Mouse (Mus musculus) embryo, embryonic 9.5 days (tissue): Measurements from ENCODE around the gene Kcnj9.

ENCODE experiments used
- DNase-seq: peaks from one replicate; pipeline ENCODE4 v3.0.0-alpha.2; 2017; ENCODE audit errors: extremely low spot score

Kcnj9 gene

GRCm38 (mm10) chr1:172292880-172293279 is 36.2 kb downstream of the Kcnj9 start:
- no peak for DNase-seq

DNA sequence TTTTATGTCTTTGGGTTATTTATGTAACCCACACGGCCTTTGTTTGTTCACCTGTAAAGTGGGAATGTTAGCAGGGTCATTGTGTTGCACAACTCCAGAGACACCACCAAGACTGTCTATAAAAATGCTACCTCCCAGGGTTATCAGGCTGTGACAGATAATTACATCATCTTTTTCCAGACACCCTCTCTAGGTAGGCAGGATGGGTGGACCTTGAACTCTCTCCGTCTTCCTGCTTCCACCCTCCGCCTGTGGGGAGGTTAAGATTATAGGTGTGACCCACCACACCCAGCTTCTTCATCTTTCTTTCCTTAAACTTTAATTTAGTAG is 39.5 kb downstream of the Kcnj9 start:
- no peak for DNase-seq

- no peak for DNase-seq
These were observed 40.1 kb downstream of the Kcnj9 start for GRCm38 (mm10) chr1:172288900-172289616.

GRCm38 (mm10) chr1:172286740-172287139 is 42.4 kb downstream of the Kcnj9 start:
- no peak for DNase-seq

DNA sequence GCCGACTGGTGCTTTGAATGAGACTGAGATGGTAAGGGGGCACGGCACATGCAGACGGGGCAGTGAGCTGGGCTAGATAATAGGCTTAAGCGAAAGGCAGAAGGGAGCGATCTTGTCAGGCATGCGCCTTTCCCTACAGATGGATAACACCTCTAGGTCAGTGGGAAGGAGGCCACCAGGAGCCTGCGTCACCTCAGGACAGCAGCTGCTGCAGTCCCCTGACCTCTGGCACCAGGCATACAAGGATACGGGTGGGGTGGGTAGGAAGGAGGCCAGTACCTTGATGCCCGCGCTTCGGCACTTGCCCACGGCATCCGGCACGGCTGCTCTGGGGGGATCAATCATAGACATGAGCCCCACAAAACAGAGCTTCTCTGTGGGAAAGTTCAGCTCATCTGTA is 44.9 kb downstream of the Kcnj9 start:
- DNase-seq = no peak

- no peak for DNase-seq
These were observed 46.0 kb downstream of the Kcnj9 start for GRCm38 (mm10) chr1:172283073-172283472.

- DNase-seq = no peak
These were observed 47.4 kb downstream of the Kcnj9 start for GRCm38 (mm10) chr1:172281522-172282254.

GRCm38 (mm10) chr1:172279768-172280509 is 49.2 kb downstream of the Kcnj9 start:
- no peak for DNase-seq

DNA sequence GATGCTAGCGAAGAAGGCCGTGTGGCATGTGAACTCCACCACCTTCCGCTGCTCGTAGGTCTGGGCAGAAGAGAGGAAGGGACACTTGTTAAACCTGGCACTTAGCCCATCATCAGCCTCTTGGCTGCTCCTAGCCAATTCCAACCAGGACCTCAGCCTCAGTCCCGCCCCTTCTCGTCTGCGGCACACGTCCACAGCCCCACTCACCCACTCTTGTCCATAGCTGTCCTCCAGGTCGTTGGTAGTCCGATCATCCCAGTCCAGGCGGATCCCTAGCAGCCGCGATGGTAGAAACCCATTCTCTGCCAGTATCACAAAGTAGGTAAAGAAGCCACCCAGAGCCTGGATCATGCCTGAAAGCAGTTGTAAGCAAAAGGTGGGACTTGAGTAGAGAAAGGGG is 50.8 kb downstream of the Kcnj9 start:
- no peak for DNase-seq

DNA sequence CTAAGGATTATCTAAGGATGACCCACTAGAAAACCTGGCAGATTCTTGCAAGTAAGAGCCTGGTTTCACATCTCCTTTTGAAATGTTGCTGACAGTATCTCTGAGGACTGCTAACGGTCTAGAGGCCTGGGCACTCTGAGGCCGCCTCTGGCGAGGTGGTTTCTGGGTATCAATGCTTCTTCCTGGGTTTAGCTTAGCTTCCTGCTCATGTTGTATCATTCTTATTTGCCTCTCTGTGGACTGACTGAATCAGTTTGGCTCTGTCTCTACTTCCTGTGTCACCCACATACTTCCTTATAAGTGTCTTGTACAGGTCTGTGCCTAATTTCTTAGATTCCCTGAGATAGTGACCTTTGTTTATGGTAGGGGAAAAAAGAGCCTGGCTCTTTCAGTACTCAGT is 51.9 kb downstream of the Kcnj9 start:
- DNase-seq = no peak

GRCm38 (mm10) chr1:172274547-172274946 is 54.6 kb downstream of the Kcnj9 start:
- no peak for DNase-seq

DNA sequence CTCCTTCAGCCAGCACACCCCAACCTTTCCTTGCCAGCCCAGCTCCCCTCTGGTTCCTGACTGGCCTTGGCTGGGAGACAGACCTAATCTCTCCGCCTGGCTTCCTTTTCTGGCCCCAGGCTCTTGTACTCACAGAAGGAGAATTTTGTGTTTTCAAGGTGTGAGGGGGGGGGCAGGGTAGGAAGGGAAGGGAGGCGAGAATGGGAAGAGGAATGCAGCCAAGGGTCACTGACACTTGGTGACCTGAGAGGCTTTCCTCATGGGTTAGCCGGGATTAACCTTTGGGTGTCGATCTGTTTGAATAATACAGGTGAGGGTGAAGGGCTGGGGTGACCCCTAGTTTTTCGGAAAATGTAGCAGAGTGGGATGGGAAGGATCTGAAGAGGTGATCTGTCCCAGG is 55.0 kb downstream of the Kcnj9 start:
- no peak for DNase-seq

- DNase-seq = no peak
These were observed 55.7 kb downstream of the Kcnj9 start for GRCm38 (mm10) chr1:172273386-172273785.

GRCm38 (mm10) chr1:172271765-172272164 is 57.4 kb downstream of the Kcnj9 start:
- no peak for DNase-seq

DNA sequence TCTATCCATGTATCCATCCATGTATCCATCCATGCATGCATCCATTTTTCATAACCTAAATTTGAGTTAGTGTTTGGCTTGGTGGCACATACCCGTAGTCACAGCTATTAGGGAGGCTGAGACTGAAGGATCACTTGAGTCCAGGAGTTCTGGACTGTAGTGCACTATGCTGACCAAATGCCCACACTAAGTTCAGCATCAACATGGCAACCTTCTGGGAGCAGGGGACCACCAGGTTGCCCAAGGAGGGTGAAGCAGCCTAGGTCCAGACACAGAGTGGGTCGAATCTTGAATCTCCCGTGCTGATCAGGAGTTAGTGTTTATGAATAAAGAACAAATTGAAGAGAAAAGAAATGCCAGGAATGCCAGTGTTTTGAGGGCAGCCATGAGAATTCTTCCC is 57.9 kb downstream of the Kcnj9 start:
- no peak for DNase-seq
